Mouse (Mus musculus): Measurements from ENCODE around the gene Gpc5. TPM values are rescaled to one million over a fixed set of nuclear protein-coding genes. Genes with fewer than 3 reads are reported as not detected.

Gene Gpc5
- total and polyA plus RNA-seq, 3 experiments, result 0.14 TPM; not detected in 2

DNA sequence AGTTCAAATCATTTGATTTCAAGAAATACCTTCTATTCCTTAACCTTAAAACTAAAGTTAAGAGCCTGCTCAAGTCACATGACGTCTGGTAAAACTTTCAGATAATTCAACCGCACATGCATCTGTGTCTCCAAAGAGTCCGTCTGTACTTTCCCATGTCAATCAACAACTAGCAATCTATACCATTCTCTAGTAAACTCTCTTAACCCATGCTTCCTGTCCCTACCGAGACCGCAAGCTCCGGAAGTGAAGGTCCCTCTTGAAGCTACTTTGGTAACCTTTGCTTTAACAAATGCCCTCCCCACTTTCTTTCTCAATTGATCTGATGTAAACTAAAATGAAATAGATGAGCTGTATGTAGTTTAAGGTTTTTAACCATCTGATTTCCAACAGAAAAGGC is 1118.3 kb downstream of the Gpc5 start:
- no peak for TF ChIP-seq JUND (conservative IDR thresholded peaks at IDR 0.05; ENCODE audit: low read depth, low read length)
- TF ChIP-seq CTCF (conservative IDR thresholded peaks at IDR 0.05 in 1 of 2, IDR thresholded peaks at IDR 0.05 in 1 of 2; ENCODE audit: low read depth in 2 of 2, low read length in 2 of 2), result no peak
- no peak for TF ChIP-seq SIN3A (IDR thresholded peaks at IDR 0.05; ENCODE audit: low read length)
- TF ChIP-seq BHLHE40 (IDR thresholded peaks at IDR 0.05; ENCODE audit: low read depth, low read length), result no peak
- TF ChIP-seq CHD1 (IDR thresholded peaks at IDR 0.05; ENCODE audit: low read depth, low read length), result no peak
- no peak for TF ChIP-seq ZMIZ1 (IDR thresholded peaks at IDR 0.05; ENCODE audit: low read depth, low read length)
- TF ChIP-seq MAZ (IDR thresholded peaks at IDR 0.05; ENCODE audit: low read depth, low read length), result no peak
- TF ChIP-seq KAT2A (IDR thresholded peaks at IDR 0.05; ENCODE audit: insufficient replicate concordance, low read length), result no peak
- TF ChIP-seq RAD21 (IDR thresholded peaks at IDR 0.05; ENCODE audit: low read depth, low read length), result no peak
- no peak for TF ChIP-seq MAFK (IDR thresholded peaks at IDR 0.05; ENCODE audit: insufficient replicate concordance, low read length)
- TF ChIP-seq RCOR1 (conservative IDR thresholded peaks at IDR 0.05; ENCODE audit: low read depth, low read length), result no peak
- TF ChIP-seq E2F4 (IDR thresholded peaks at IDR 0.05; ENCODE audit: insufficient replicate concordance, low read depth, low read length), result no peak
- no peak for TF ChIP-seq HCFC1 (IDR thresholded peaks at IDR 0.05; ENCODE audit: low read depth, low read length)
- no peak for TF ChIP-seq ZC3H11A (IDR thresholded peaks at IDR 0.05; ENCODE audit: low read depth, low read length)
- TF ChIP-seq ELF1 (IDR thresholded peaks at IDR 0.05; ENCODE audit: low read depth, low read length), result no peak
- TF ChIP-seq GABPA (IDR thresholded peaks at IDR 0.05; ENCODE audit: insufficient replicate concordance, low read depth, low read length), result no peak
- TF ChIP-seq TCF12 (IDR thresholded peaks at IDR 0.05; ENCODE audit: low read depth, low read length), result no peak
- TF ChIP-seq SMC3 (IDR thresholded peaks at IDR 0.05; ENCODE audit: low read depth, low read length), result no peak
- no peak for TF ChIP-seq MAX (IDR thresholded peaks at IDR 0.05; ENCODE audit: low read length)
- TF ChIP-seq TBP (conservative IDR thresholded peaks at IDR 0.05; ENCODE audit: low read depth, low read length), result no peak
- H3K4me2 ChIP-seq (ENCODE audit: insufficient read depth, low read depth, poor library complexity, severe bottlenecking), result no peak overlapping the region
- no peak for DNase-seq (ENCODE audit: extremely low read depth)
- no peaks in the 10 kb centered on the region for H3K79me2 ChIP-seq (replicated peaks; ENCODE audit: control insufficient read depth, extremely low read depth, insufficient read depth, poor library complexity, severe bottlenecking)
- H3K27me3 ChIP-seq (replicated peaks), result no peaks in the 10 kb centered on the region
- no peaks in the 10 kb centered on the region; a peak in 1 of 4 replicates for H3K4me1 ChIP-seq (ENCODE audit: control insufficient read depth in 1 of 2, insufficient read depth in 2 of 2)
- no peak overlapping the region for H3K4me3 ChIP-seq (replicated peaks in 1 of 3; ENCODE audit: low read depth in 2 of 3, low read length in 2 of 3, poor library complexity in 1 of 3)
- H3K9ac ChIP-seq (ENCODE audit: insufficient read depth, low read depth), result no peak overlapping the region
- no peaks in the 10 kb centered on the region for H3K9me3 ChIP-seq (replicated peaks; ENCODE audit: low read length)
- no peak overlapping the region for H3K27ac ChIP-seq (ENCODE audit: insufficient read depth, low read depth)
- dilution Hi-C loops (cut with MboI; ENCODE audit: extremely low pct_ligation_motif_present, extremely low pct_unique_long_range_greater_than_20kb, low sequenced_read_pairs) (no loop called here), in situ Hi-C loops (cut with MboI; ENCODE audit: low pct_ligation_motif_present, low pct_unique_long_range_greater_than_20kb, low sequenced_read_pairs) (no loop called here)
- H3K36me3 ChIP-seq (replicated peaks in 1 of 2; ENCODE audit: control insufficient read depth in 1 of 2, insufficient read depth in 1 of 2, low read length in 1 of 2), result no peaks in the 10 kb centered on the region

DNA sequence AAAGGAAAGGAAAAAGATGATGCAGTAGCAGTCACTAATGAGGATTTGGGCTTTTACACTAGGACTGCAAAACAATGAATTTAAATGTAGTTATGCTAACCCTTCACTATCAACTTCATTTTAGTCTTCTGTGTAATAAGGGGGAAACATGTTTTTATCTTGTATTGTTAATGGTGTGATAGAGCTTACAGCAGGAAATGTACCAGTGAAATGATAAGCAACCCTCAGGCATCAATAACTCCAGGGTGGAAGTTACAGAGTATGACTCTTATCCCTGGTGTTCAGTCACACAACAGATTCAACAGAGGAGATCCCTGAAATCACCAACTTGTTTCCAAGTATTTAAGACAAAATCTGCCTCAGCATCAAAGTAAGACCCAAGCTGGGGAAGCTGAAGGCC is 1120.0 kb downstream of the Gpc5 start:
- in situ Hi-C loops (cut with MboI; ENCODE audit: low pct_ligation_motif_present, low pct_unique_long_range_greater_than_20kb, low sequenced_read_pairs), result no loop called here
- Histone ChIP-seq H3K4me3 (replicated peaks in 1 of 3; ENCODE audit: low read depth in 2 of 3, low read length in 2 of 3, poor library complexity in 1 of 3) (no peak overlapping the region), H3K9ac (ENCODE audit: insufficient read depth, low read depth) (no peak overlapping the region), H3K4me2 (ENCODE audit: insufficient read depth, low read depth, poor library complexity, severe bottlenecking) (no peak overlapping the region), H3K27me3 (replicated peaks) (no peaks in the 10 kb centered on the region), H3K79me2 (replicated peaks; ENCODE audit: control insufficient read depth, extremely low read depth, insufficient read depth, poor library complexity, severe bottlenecking) (no peaks in the 10 kb centered on the region), H3K27ac (ENCODE audit: insufficient read depth, low read depth) (no peak overlapping the region), H3K36me3 (replicated peaks in 1 of 2; ENCODE audit: control insufficient read depth in 1 of 2, insufficient read depth in 1 of 2, low read length in 1 of 2) (no peaks in the 10 kb centered on the region), H3K4me1 (ENCODE audit: control insufficient read depth in 1 of 2, insufficient read depth in 2 of 2) (no peaks in the 10 kb centered on the region; a peak in 1 of 4 replicates), H3K9me3 (replicated peaks; ENCODE audit: low read length) (no peaks in the 10 kb centered on the region)
- no peak for DNase-seq (ENCODE audit: extremely low read depth)
- TF ChIP-seq TCF12 (IDR thresholded peaks at IDR 0.05; ENCODE audit: low read depth, low read length), result no peak
- no peak for TF ChIP-seq POLR2A (IDR thresholded peaks at IDR 0.05; ENCODE audit: low read depth, low read length)
- no peak for TF ChIP-seq E2F4 (IDR thresholded peaks at IDR 0.05; ENCODE audit: insufficient replicate concordance, low read depth, low read length)
- no peak for TF ChIP-seq POLR2AphosphoS2 (IDR thresholded peaks at IDR 0.05; ENCODE audit: low read depth, low read length)
- no peak for TF ChIP-seq ZKSCAN1 (IDR thresholded peaks at IDR 0.05; ENCODE audit: borderline replicate concordance, low read depth, low read length)
- no peak for TF ChIP-seq ZC3H11A (IDR thresholded peaks at IDR 0.05; ENCODE audit: low read depth, low read length)
- no peak for TF ChIP-seq JUN (IDR thresholded peaks at IDR 0.05; ENCODE audit: insufficient read depth, low read depth, low read length)
- TF ChIP-seq PAX5 (IDR thresholded peaks at IDR 0.05; ENCODE audit: low read length), result no peak
- TF ChIP-seq IRF4 (IDR thresholded peaks at IDR 0.05; ENCODE audit: low read depth, low read length), result no peak
- TF ChIP-seq RCOR1 (conservative IDR thresholded peaks at IDR 0.05; ENCODE audit: low read depth, low read length), result no peak
- TF ChIP-seq ELF1 (IDR thresholded peaks at IDR 0.05; ENCODE audit: low read depth, low read length), result no peak
- TF ChIP-seq JUND (conservative IDR thresholded peaks at IDR 0.05; ENCODE audit: low read depth, low read length), result no peak
- TF ChIP-seq ETS1 (conservative IDR thresholded peaks at IDR 0.05; ENCODE audit: low read depth, low read length), result no peak
- TF ChIP-seq MEF2A (IDR thresholded peaks at IDR 0.05; ENCODE audit: borderline replicate concordance, low read depth, low read length), result no peak
- no peak for TF ChIP-seq RAD21 (IDR thresholded peaks at IDR 0.05; ENCODE audit: low read depth, low read length)
- TF ChIP-seq MXI1 (IDR thresholded peaks at IDR 0.05; ENCODE audit: low read depth, low read length), result no peak
- no peak for TF ChIP-seq BHLHE40 (IDR thresholded peaks at IDR 0.05; ENCODE audit: low read depth, low read length)
- TF ChIP-seq SMC3 (IDR thresholded peaks at IDR 0.05; ENCODE audit: low read depth, low read length), result no peak
- no peak for TF ChIP-seq CTCF (conservative IDR thresholded peaks at IDR 0.05 in 1 of 2, IDR thresholded peaks at IDR 0.05 in 1 of 2; ENCODE audit: low read depth in 2 of 2, low read length in 2 of 2)
- dilution Hi-C loops (cut with MboI; ENCODE audit: extremely low pct_ligation_motif_present, extremely low pct_unique_long_range_greater_than_20kb, low sequenced_read_pairs), result no loop called here

Data from CH12.LX (cell line).